Mouse (Mus musculus): ENCODE data around the gene Dst.

Dst gene

GRCm38 (mm10) chr1:34103176-34103575 lies 195.2 kb downstream of the Dst start:
- no peak for DNase-seq (ENCODE audit: low read depth)

- no peak for DNase-seq (ENCODE audit: low read depth)
Observed at GRCm38 (mm10) chr1:34103713-34104172, 195.7 kb downstream of the Dst start.

- no peak for DNase-seq (ENCODE audit: low read depth)
Observed at GRCm38 (mm10) chr1:34104846-34105245, 196.8 kb downstream of the Dst start.

GRCm38 (mm10) chr1:34106606-34107005 lies 198.6 kb downstream of the Dst start:
- DNase-seq (ENCODE audit: low read depth), result no peak

GRCm38 (mm10) chr1:34107076-34107475 lies 199.1 kb downstream of the Dst start:
- no peak for DNase-seq (ENCODE audit: low read depth)

GRCm38 (mm10) chr1:34109599-34110210 lies 201.7 kb downstream of the Dst start:
- DNase-seq (ENCODE audit: low read depth), result no peak

GRCm38 (mm10) chr1:34110862-34111261 lies 202.8 kb downstream of the Dst start:
- DNase-seq (ENCODE audit: low read depth), result no peak

- DNase-seq (ENCODE audit: low read depth), result no peak
Observed at GRCm38 (mm10) chr1:34111954-34112353, 203.9 kb downstream of the Dst start.

GRCm38 (mm10) chr1:34116444-34116843 lies 208.4 kb downstream of the Dst start:
- DNase-seq (ENCODE audit: low read depth), result no peak

GRCm38 (mm10) chr1:34117056-34117455 lies 209.0 kb downstream of the Dst start:
- DNase-seq (ENCODE audit: low read depth), result no peak

GRCm38 (mm10) chr1:34117709-34118108 lies 209.7 kb downstream of the Dst start:
- DNase-seq (ENCODE audit: low read depth), result no peak

- no peak for DNase-seq (ENCODE audit: low read depth)
Observed at GRCm38 (mm10) chr1:34120066-34120465, 212.0 kb downstream of the Dst start.

GRCm38 (mm10) chr1:34120602-34121001 lies 212.6 kb downstream of the Dst start:
- no peak for DNase-seq (ENCODE audit: low read depth)

- no peak for DNase-seq (ENCODE audit: low read depth)
Observed at GRCm38 (mm10) chr1:34121157-34122015, 213.4 kb downstream of the Dst start.

- DNase-seq (ENCODE audit: low read depth), result no peak
Observed at GRCm38 (mm10) chr1:34122198-34122597, 214.2 kb downstream of the Dst start.

- DNase-seq (ENCODE audit: low read depth), result no peak
Observed at GRCm38 (mm10) chr1:34122905-34123304, 214.9 kb downstream of the Dst start.

- DNase-seq (ENCODE audit: low read depth), result no peak
Observed at GRCm38 (mm10) chr1:34123334-34123733, 215.3 kb downstream of the Dst start.

GRCm38 (mm10) chr1:34124376-34124775 lies 216.4 kb downstream of the Dst start:
- DNase-seq (ENCODE audit: low read depth), result no peak

- DNase-seq (ENCODE audit: low read depth), result no peak
Observed at GRCm38 (mm10) chr1:34125148-34125547, 217.1 kb downstream of the Dst start.

GRCm38 (mm10) chr1:34127714-34128474 lies 219.9 kb downstream of the Dst start:
- DNase-seq (ENCODE audit: low read depth), result no peak

GRCm38 (mm10) chr1:34128796-34129195 lies 220.8 kb downstream of the Dst start:
- DNase-seq (ENCODE audit: low read depth), result no peak

GRCm38 (mm10) chr1:34129691-34130090 lies 221.7 kb downstream of the Dst start:
- no peak for DNase-seq (ENCODE audit: low read depth)

- no peak for DNase-seq (ENCODE audit: low read depth)
Observed at GRCm38 (mm10) chr1:34130804-34131203, 222.8 kb downstream of the Dst start.
